Mouse (Mus musculus) midbrain, embryonic 14.5 days (tissue): ENCODE measurements at regions not wholly inside any gene's neighbourhood (a gene's known extent, or its start where the extent isn't known, plus 50 kb on each side); places are given as distances from the start of the nearest gene placed in this dataset.
"Not testable (repeated sequence)": the region's sequence is repeated elsewhere in the genome, so short reads cannot be mapped to it uniquely, and the experiment has no call there.

Experiments used
- ATAC-seq: fragments of 200-750 bp; cut with Nextera tagmentation; 2 replicates; pipeline ENCODE4 v1.8.0; 2017; ENCODE audit warnings: moderate number of reproducible peaks, moderate library complexity; ENCODE audit not compliant: low FRiP score, low TSS enrichment
- DNase-seq: peaks from one replicate; pipeline ENCODE4 v3.0.0-alpha.2; 2015
- H3K27ac ChIP-seq: fragments of 300-500 bp; sonication (generic); replicated peaks from 2 replicates; pipeline ENCODE4 v1.5.1; 2014; ENCODE audit warnings: mild to moderate bottlenecking, low read depth, low read length, moderate library complexity
- H3K27me3 ChIP-seq: fragments of 300-500 bp; sonication (generic); 2 replicates; pipeline ENCODE4 v1.6.1; 2014; ENCODE audit warnings: low read length, control low read depth, mixed read lengths; ENCODE audit not compliant: control insufficient read depth, insufficient read depth
- H3K36me3 ChIP-seq: fragments of 300-500 bp; sonication (generic); 2 replicates; pipeline ENCODE4 v1.6.1; 2014; ENCODE audit warnings: low read length, control low read depth; ENCODE audit not compliant: control insufficient read depth, insufficient read depth
- H3K4me1 ChIP-seq: fragments of 300-500 bp; sonication (generic); 2 replicates; pipeline ENCODE4 v1.6.1; 2014; ENCODE audit warnings: mild to moderate bottlenecking, antibody characterized with exemption, low read length, control low read depth; ENCODE audit not compliant: control insufficient read depth, insufficient read depth
- H3K4me2 ChIP-seq: fragments of 300-500 bp; sonication (generic); 2 replicates; pipeline ENCODE4 v1.6.1; 2014; ENCODE audit warnings: mild to moderate bottlenecking, low read length, moderate library complexity
- H3K4me3 ChIP-seq: fragments of 300-500 bp; sonication (generic); replicated peaks from 2 replicates; pipeline ENCODE4 v1.5.1; 2014; ENCODE audit warnings: low read depth, low read length
- H3K9ac ChIP-seq: fragments of 300-500 bp; sonication (generic); replicated peaks from 2 replicates; pipeline ENCODE4 v1.6.1; 2014; ENCODE audit warnings: mild to moderate bottlenecking, low read length, moderate library complexity
- H3K9me3 ChIP-seq: fragments of 300-500 bp; sonication (generic); 2 replicates; pipeline ENCODE4 v1.6.1; 2016; ENCODE audit warnings: low read length, control low read depth, mixed read lengths; ENCODE audit not compliant: control insufficient read depth
- WGBS: fragments of 180-500 bp; shearing (Covaris S2); extraction: QIAGEN DNeasy Blood & Tissue Kit; methylation state at CpG from one replicate; pipeline ENCODE4 v1.1.7; 2014; 5-methylcytosine and 5-hydroxymethylcytosine counted together

- no peak overlapping the region for H3K27ac ChIP-seq
- H3K27me3 ChIP-seq: no peaks in the 10 kb centered on the region
- ATAC-seq: no peak
- no peaks in the 10 kb centered on the region for H3K36me3 ChIP-seq
- no peaks in the 10 kb centered on the region for H3K9me3 ChIP-seq
- no peaks in the 10 kb centered on the region for H3K4me1 ChIP-seq
- H3K4me2 ChIP-seq: no peak overlapping the region
- no peak overlapping the region for H3K9ac ChIP-seq
- H3K4me3 ChIP-seq: no peak overlapping the region
- no peak for DNase-seq
- WGBS: 59% methylated on average over 4 of the region's 4 CpGs
Observed at GRCm38 (mm10) chr16:9054415-9054814, 224.5 kb downstream of the 1810013L24Rik start.

GRCm38 (mm10) chr16:9056430-9056829, 226.5 kb downstream of the 1810013L24Rik start:
- Histone ChIP-seq H3K9me3 (no peaks in the 10 kb centered on the region), H3K9ac (no peak overlapping the region), H3K4me1 (0 out of 2 replicates have a peak, but pooled peaks cover 4% of the 10 kb centered on the region), H3K27ac (no peak overlapping the region), H3K36me3 (no peaks in the 10 kb centered on the region), H3K27me3 (no peaks in the 10 kb centered on the region), H3K4me2 (no peak overlapping the region), H3K4me3 (no peak overlapping the region)
- ATAC-seq: no peak
- no peak for DNase-seq
- 92% methylated on average over 3 of the region's 3 CpGs for WGBS

- DNase-seq: no peak
Observed at GRCm38 (mm10) chr16:9071526-9071925, 241.6 kb downstream of the 1810013L24Rik start.

GRCm38 (mm10) chr16:9071956-9072355, 242.1 kb downstream of the 1810013L24Rik start:
- H3K4me2 ChIP-seq, H3K27me3 ChIP-seq, H3K9me3 ChIP-seq, ATAC-seq, H3K27ac ChIP-seq, H3K36me3 ChIP-seq, H3K9ac ChIP-seq, H3K4me3 ChIP-seq, H3K4me1 ChIP-seq, DNase-seq: not testable (repeated sequence)
- 86% methylated on average over 5 of the region's 5 CpGs for WGBS

More at GRCm38 (mm10) chr16:9071526-9071925, 241.6 kb downstream of the 1810013L24Rik start:
- no peak overlapping the region for H3K4me2 ChIP-seq
- no peaks in the 10 kb centered on the region for H3K9me3 ChIP-seq
- no peak overlapping the region for H3K27ac ChIP-seq
- H3K4me3 ChIP-seq: no peak overlapping the region
- H3K36me3 ChIP-seq: no peaks in the 10 kb centered on the region
- WGBS: 90% methylated on average over 4 of the region's 4 CpGs
- no peak for ATAC-seq
- H3K9ac ChIP-seq: no peak overlapping the region
- no peaks in the 10 kb centered on the region for H3K4me1 ChIP-seq
- H3K27me3 ChIP-seq: no peaks in the 10 kb centered on the region

- H3K36me3 ChIP-seq: no peaks in the 10 kb centered on the region
- no peak overlapping the region for H3K9ac ChIP-seq
- no peaks in the 10 kb centered on the region for H3K9me3 ChIP-seq
- H3K27me3 ChIP-seq: no peaks in the 10 kb centered on the region
- no peak overlapping the region for H3K4me2 ChIP-seq
- DNase-seq (no peak), ATAC-seq (no peak)
- H3K27ac ChIP-seq: no peak overlapping the region
- H3K4me3 ChIP-seq: no peak overlapping the region
- peaks cover 11% of the 10 kb centered on the region for H3K4me1 ChIP-seq
- 96% methylated on average over 4 of the region's 4 CpGs for WGBS
Observed at GRCm38 (mm10) chr16:9074295-9074694, 244.4 kb downstream of the 1810013L24Rik start.

GRCm38 (mm10) chr16:9077451-9077850, 247.6 kb downstream of the 1810013L24Rik start:
- no peak overlapping the region for H3K4me2 ChIP-seq

GRCm38 (mm10) chr16:9078405-9078942, 248.6 kb downstream of the 1810013L24Rik start:
- peak; percentile 59 for DNase-seq
- H3K9me3 ChIP-seq: no peaks in the 10 kb centered on the region
- H3K9ac ChIP-seq: no peak overlapping the region
- no peak overlapping the region for H3K4me2 ChIP-seq
- no peak overlapping the region for H3K4me3 ChIP-seq
- H3K27me3 ChIP-seq: no peaks in the 10 kb centered on the region
- peak; percentile 53 for ATAC-seq
- peaks cover 11% of the 10 kb centered on the region for H3K4me1 ChIP-seq
- 8% methylated on average over 4 of the region's 4 CpGs for WGBS
- no peaks in the 10 kb centered on the region for H3K36me3 ChIP-seq
- H3K27ac ChIP-seq: no peak overlapping the region

More at GRCm38 (mm10) chr16:9077451-9077850, 247.6 kb downstream of the 1810013L24Rik start:
- Histone ChIP-seq H3K9ac (no peak overlapping the region), H3K9me3 (no peaks in the 10 kb centered on the region), H3K36me3 (no peaks in the 10 kb centered on the region), H3K4me1 (peaks cover 11% of the 10 kb centered on the region), H3K27me3 (no peaks in the 10 kb centered on the region), H3K27ac (no peak overlapping the region), H3K4me3 (no peak overlapping the region)
- DNase-seq (no peak), ATAC-seq (no peak)
- 33% methylated on average over 2 of the region's 2 CpGs for WGBS

- Histone ChIP-seq H3K27me3 (no peaks in the 10 kb centered on the region), H3K9me3 (no peaks in the 10 kb centered on the region), H3K4me2 (no peak overlapping the region), H3K4me3 (no peak overlapping the region), H3K36me3 (no peaks in the 10 kb centered on the region), H3K9ac (no peak overlapping the region), H3K27ac (no peak overlapping the region), H3K4me1 (peaks cover 11% of the 10 kb centered on the region)
- DNase-seq: no peak
- no peak for ATAC-seq
- 77% methylated on average over 3 of the region's 3 CpGs for WGBS
Observed at GRCm38 (mm10) chr16:9083040-9083439, 253.1 kb downstream of the 1810013L24Rik start.

GRCm38 (mm10) chr16:9083740-9084139, 253.8 kb downstream of the 1810013L24Rik start:
- H3K27me3 ChIP-seq: no peaks in the 10 kb centered on the region
- ATAC-seq (no peak), DNase-seq (no peak)
- no peak overlapping the region for H3K9ac ChIP-seq
- H3K4me2 ChIP-seq: no peak overlapping the region
- H3K4me1 ChIP-seq: peaks cover 4% of the 10 kb centered on the region; the same call in 1 of the 2 replicates
- no peaks in the 10 kb centered on the region for H3K9me3 ChIP-seq
- no peaks in the 10 kb centered on the region for H3K36me3 ChIP-seq
- no peak overlapping the region for H3K4me3 ChIP-seq
- H3K27ac ChIP-seq: no peak overlapping the region
- 50% methylated on average over 2 of the region's 2 CpGs for WGBS
